Mouse (Mus musculus) forebrain, embryonic 11.5 days (tissue): Measurements from ENCODE around the gene Uchl4. TPM values are rescaled to one million over a fixed set of nuclear protein-coding genes. Genes with fewer than 3 reads are reported as not detected.

Experiments
- ATAC-seq: fragments of 200-750 bp; cut with Nextera tagmentation; replicated peaks from 2 replicates; pipeline ENCODE4 v1.8.0; 2017; ENCODE audit warnings: moderate TSS enrichment; ENCODE audit not compliant: low FRiP score
- DNase-seq: peaks from one replicate; pipeline ENCODE4 v3.0.0-alpha.2; 2017; ENCODE audit warnings: low spot score
- H3K27ac ChIP-seq: fragments of 300-500 bp; sonication (generic); 2 replicates; pipeline ENCODE4 v1.5.1; 2014; ENCODE audit warnings: low read depth, low read length
- H3K27me3 ChIP-seq: fragments of 300-500 bp; sonication (generic); 2 replicates; pipeline ENCODE4 v1.6.1; 2014; ENCODE audit warnings: mild to moderate bottlenecking, low read length, mixed read lengths; ENCODE audit not compliant: control insufficient read depth, insufficient read depth
- H3K36me3 ChIP-seq: fragments of 300-500 bp; sonication (generic); 2 replicates; pipeline ENCODE4 v1.6.1; 2014; ENCODE audit warnings: mild to moderate bottlenecking, low read length, moderate library complexity, mixed read lengths; ENCODE audit not compliant: control insufficient read depth, insufficient read depth
- H3K4me1 ChIP-seq: fragments of 300-500 bp; sonication (generic); replicated peaks from 2 replicates; pipeline ENCODE4 v1.6.1; 2014; ENCODE audit warnings: low read length, mixed read lengths; ENCODE audit not compliant: control insufficient read depth, insufficient read depth
- H3K4me2 ChIP-seq: fragments of 300-500 bp; sonication (generic); 2 replicates; pipeline ENCODE4 v1.6.1; 2014; ENCODE audit warnings: low read depth, mild to moderate bottlenecking, low read length, moderate library complexity, mixed read lengths; ENCODE audit not compliant: severe bottlenecking
- H3K4me3 ChIP-seq: fragments of 300-500 bp; sonication (generic); 2 replicates; pipeline ENCODE4 v1.5.1; 2014; ENCODE audit warnings: low read depth, low read length
- H3K9ac ChIP-seq: fragments of 300-500 bp; sonication (generic); 2 replicates; pipeline ENCODE4 v1.6.1; 2014; ENCODE audit warnings: low read length
- H3K9me3 ChIP-seq: fragments of 300-500 bp; sonication (generic); 2 replicates; pipeline ENCODE4 v1.6.1; 2016; ENCODE audit warnings: low read length, mixed read lengths; ENCODE audit not compliant: control insufficient read depth
- WGBS: fragments of 180-500 bp; shearing (Covaris S2); extraction: QIAGEN DNeasy Blood & Tissue Kit; methylation state at CpG from one replicate; pipeline ENCODE4 v1.1.7; 2014; 5-methylcytosine and 5-hydroxymethylcytosine counted together
- polyA plus RNA-seq: library from polyadenylated mRNA; unstranded; fragments of >200 nt; fragmentation: Nextera tagmentation; extraction: Ambion mirVana; gene quantifications from 2 replicates; pipeline ENCODE4 v1.2.1, GENCODE M21; 2014

Gene Uchl4
- polyA plus RNA-seq, 1 experiment from 2014 or later = 4.9 TPM

- no peak overlapping the region for H3K4me3 ChIP-seq
- H3K4me2 ChIP-seq = no peak overlapping the region
- no peaks in the 10 kb centered on the region for H3K27me3 ChIP-seq
- peak; percentile 59 for DNase-seq
- H3K9ac ChIP-seq = no peak overlapping the region
- H3K9me3 ChIP-seq = no peaks in the 10 kb centered on the region
- H3K27ac ChIP-seq = no peak overlapping the region
- H3K36me3 ChIP-seq = no peaks in the 10 kb centered on the region
- 46% methylated on average over 7 of the region's 7 CpGs for WGBS
- ATAC-seq = no peak
- H3K4me1 ChIP-seq = no peaks in the 10 kb centered on the region
Observed at GRCm38 (mm10) chr9:64272611-64273010, 37.6 kb downstream of the Uchl4 start.

GRCm38 (mm10) chr9:64273757-64274156 is 38.8 kb downstream of the Uchl4 start:
- H3K4me2 ChIP-seq = no peak overlapping the region
- H3K9ac ChIP-seq = no peak overlapping the region
- DNase-seq (no peak), ATAC-seq (no peak)
- H3K27me3 ChIP-seq = no peaks in the 10 kb centered on the region
- WGBS = 81% methylated on average over 4 of the region's 4 CpGs
- no peak overlapping the region for H3K4me3 ChIP-seq
- no peak overlapping the region for H3K27ac ChIP-seq
- H3K9me3 ChIP-seq = no peaks in the 10 kb centered on the region
- no peaks in the 10 kb centered on the region for H3K36me3 ChIP-seq
- H3K4me1 ChIP-seq = no peaks in the 10 kb centered on the region

GRCm38 (mm10) chr9:64274291-64274690 is 39.3 kb downstream of the Uchl4 start:
- no peak overlapping the region for H3K4me3 ChIP-seq
- no peaks in the 10 kb centered on the region for H3K27me3 ChIP-seq
- no peaks in the 10 kb centered on the region for H3K9me3 ChIP-seq
- H3K4me2 ChIP-seq = no peak overlapping the region
- no peak overlapping the region for H3K27ac ChIP-seq
- H3K4me1 ChIP-seq = no peaks in the 10 kb centered on the region
- DNase-seq = no peak
- ATAC-seq = no peak
- no peak overlapping the region for H3K9ac ChIP-seq
- no peaks in the 10 kb centered on the region for H3K36me3 ChIP-seq
- WGBS = 83% methylated on average over 4 of the region's 4 CpGs

GRCm38 (mm10) chr9:64274919-64275318 is 39.9 kb downstream of the Uchl4 start:
- H3K9me3 ChIP-seq = no peaks in the 10 kb centered on the region
- DNase-seq (no peak), ATAC-seq (no peak)
- H3K27me3 ChIP-seq = no peaks in the 10 kb centered on the region
- no peak overlapping the region for H3K27ac ChIP-seq
- no peak overlapping the region for H3K4me2 ChIP-seq
- H3K36me3 ChIP-seq = no peaks in the 10 kb centered on the region
- H3K4me3 ChIP-seq = no peak overlapping the region
- 77% methylated on average over 1 of the region's 1 CpGs for WGBS
- H3K4me1 ChIP-seq = no peaks in the 10 kb centered on the region
- no peak overlapping the region for H3K9ac ChIP-seq

- Histone ChIP-seq H3K27ac (no peak overlapping the region), H3K9me3 (no peaks in the 10 kb centered on the region), H3K4me2 (no peak overlapping the region), H3K27me3 (no peaks in the 10 kb centered on the region), H3K4me3 (no peak overlapping the region), H3K36me3 (no peaks in the 10 kb centered on the region), H3K9ac (no peak overlapping the region), H3K4me1 (no peaks in the 10 kb centered on the region; the same call in 1 of the 2 replicates)
- ATAC-seq (no peak), DNase-seq (peak; percentile 77)
- WGBS = 70% methylated on average over 8 of the region's 8 CpGs
Observed at GRCm38 (mm10) chr9:64277706-64278105, 42.7 kb downstream of the Uchl4 start.

- DNase-seq (no peak), ATAC-seq (no peak)
- H3K9me3 ChIP-seq = no peaks in the 10 kb centered on the region
- H3K4me2 ChIP-seq = no peak overlapping the region
- H3K27ac ChIP-seq = no peak overlapping the region
- no peak overlapping the region for H3K4me3 ChIP-seq
- 95% methylated on average over 6 of the region's 6 CpGs for WGBS
- H3K27me3 ChIP-seq = no peaks in the 10 kb centered on the region
- H3K4me1 ChIP-seq = no peaks in the 10 kb centered on the region; the same call in 1 of the 2 replicates
- no peak overlapping the region for H3K9ac ChIP-seq
- no peaks in the 10 kb centered on the region for H3K36me3 ChIP-seq
Observed at GRCm38 (mm10) chr9:64278665-64279310, 43.8 kb downstream of the Uchl4 start.

- Histone ChIP-seq H3K9ac (peak within 1 kb of the TSS; percentile 97), H3K27ac (peak within 1 kb of the TSS; percentile 82), H3K9me3 (no peaks in the 10 kb centered on the region), H3K4me2 (peak within 1 kb of the TSS; percentile 62), H3K4me1 (no peaks in the 10 kb centered on the region; the same call in 1 of the 2 replicates), H3K27me3 (no peaks in the 10 kb centered on the region), H3K4me3 (peak within 1 kb of the TSS; percentile 77), H3K36me3 (no peaks in the 10 kb centered on the region)
- ATAC-seq (peak; percentile 94), DNase-seq (peak; percentile 98)
- WGBS = 3% methylated on average over 46 of the region's 46 CpGs
Observed at GRCm38 (mm10) chr9:64281105-64281780, 46.2 kb downstream of the Uchl4 start, which contains the start of gene Tipin. Tipin (plus strand) TSS chr9:64281581.

GRCm38 (mm10) chr9:64281781-64282178 is 46.8 kb downstream of the Uchl4 start:
- ATAC-seq (peak; percentile 87), DNase-seq (no peak)
- H3K27ac ChIP-seq = peak overlapping the region; percentile 82
- under 1% methylated on average over 24 of the region's 24 CpGs for WGBS
- H3K4me2 ChIP-seq = peak overlapping the region; percentile 62
- H3K9ac ChIP-seq = peak overlapping the region; percentile 97
- no peaks in the 10 kb centered on the region for H3K36me3 ChIP-seq
- no peaks in the 10 kb centered on the region for H3K9me3 ChIP-seq
- no peaks in the 10 kb centered on the region; the same call in 1 of the 2 replicates for H3K4me1 ChIP-seq
- no peaks in the 10 kb centered on the region for H3K27me3 ChIP-seq
- peak overlapping the region; percentile 77 for H3K4me3 ChIP-seq
